Mouse (Mus musculus): Measurements from ENCODE around the gene Taok3.

DNA sequence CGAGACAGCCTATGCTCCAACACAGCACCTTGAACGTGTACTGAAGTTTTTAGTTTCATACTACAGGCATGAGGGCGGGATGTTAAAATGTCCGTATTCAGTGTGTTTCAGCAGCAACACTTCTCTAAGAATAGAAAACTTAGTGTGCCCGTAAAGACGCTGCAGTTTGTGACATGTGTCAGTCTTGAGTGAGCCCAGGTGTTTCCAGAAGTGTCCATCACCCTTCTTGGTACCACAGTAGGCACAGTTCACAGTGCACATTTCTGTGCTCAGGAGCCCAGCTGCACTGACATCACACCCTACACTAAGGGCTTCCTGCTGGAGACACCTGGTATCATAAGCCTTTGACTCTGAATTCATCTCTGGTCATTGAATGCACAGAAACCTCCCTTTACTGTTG is 58.6 kb downstream of the Taok3 start:
- no peak for TF ChIP-seq CTCF (IDR thresholded peaks at IDR 0.05; ENCODE audit: low read depth, low read length)
- TF ChIP-seq GATA1 (IDR thresholded peaks at IDR 0.05; ENCODE audit: borderline replicate concordance, low read length) = no peak
- no peak for TF ChIP-seq POLR2AphosphoS5 (IDR thresholded peaks at IDR 0.05; ENCODE audit: insufficient replicate concordance, low read depth, low read length)

Measured in G1E (cell line).